Mouse (Mus musculus): ENCODE measurements at regions not wholly inside any gene's neighbourhood (a gene's known extent, or its start where the extent isn't known, plus 50 kb on each side); places are given as distances from the start of the nearest gene placed in this dataset.

DNA sequence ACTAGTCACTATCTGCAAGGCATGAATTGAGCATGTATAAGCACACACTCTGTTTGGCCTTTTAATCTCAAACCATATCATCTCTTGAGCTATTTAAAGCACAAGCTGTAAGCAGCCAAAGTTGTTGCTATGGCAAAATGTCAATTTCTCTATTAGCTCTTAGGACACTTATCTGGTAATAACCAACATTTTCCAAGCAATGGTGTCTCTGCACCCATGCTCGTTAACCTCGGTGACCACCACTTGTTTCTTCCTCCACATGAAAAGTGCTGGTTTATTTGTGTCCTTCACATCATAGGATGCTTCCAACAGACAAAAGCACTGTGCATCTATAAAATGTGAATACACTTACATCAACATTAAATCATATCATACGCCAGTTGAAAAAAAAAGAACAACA is 204.4 kb upstream of the Acvr2a start:
- no peaks in the 10 kb centered on the region for H3K79me2 ChIP-seq (ENCODE audit: control insufficient read depth, insufficient read depth)
- H3ac ChIP-seq (ENCODE audit: control insufficient read depth, insufficient read length) = no peak overlapping the region
- TF ChIP-seq POLR2A (IDR thresholded peaks at IDR 0.05; ENCODE audit: insufficient read length, low read depth) = no peak
- TF ChIP-seq TCF12 (IDR thresholded peaks at IDR 0.05; ENCODE audit: insufficient read depth, poor library complexity, severe bottlenecking) = no peak
- TF ChIP-seq MYOD1 (IDR thresholded peaks at IDR 0.05; ENCODE audit: control insufficient read depth in 1 of 3, insufficient read length in 2 of 3, low read depth in 2 of 3) = no peak
- TF ChIP-seq REST (IDR thresholded peaks at IDR 0.05; ENCODE audit: insufficient read depth, insufficient read length) = no peak
- no peak for TF ChIP-seq MYOG (IDR thresholded peaks at IDR 0.05; ENCODE audit: control insufficient read depth in 1 of 3, insufficient read depth in 1 of 3, insufficient read length in 2 of 3, low read depth in 2 of 3)
- TF ChIP-seq POLR2AphosphoS2 (IDR thresholded peaks at IDR 0.05; ENCODE audit: insufficient read length, low read depth) = no peak
- no peak for TF ChIP-seq E2F4 (IDR thresholded peaks at IDR 0.05; ENCODE audit: insufficient read depth)
- TF ChIP-seq TCF3 (IDR thresholded peaks at IDR 0.05; ENCODE audit: insufficient read length, low read depth) = no peak
- TF ChIP-seq USF1 (IDR thresholded peaks at IDR 0.05; ENCODE audit: low read depth) = no peak
- TF ChIP-seq CEBPB (IDR thresholded peaks at IDR 0.05; ENCODE audit: insufficient read depth, poor library complexity, severe bottlenecking) = no peak
- no peak for TF ChIP-seq MAX (IDR thresholded peaks at IDR 0.05; ENCODE audit: low read depth)
- H3K4me3 ChIP-seq = no peak overlapping the region
- H3K27me3 ChIP-seq (ENCODE audit: control insufficient read depth, insufficient read depth, insufficient read length) = no peaks in the 10 kb centered on the region
- H3K4me2 ChIP-seq (ENCODE audit: low read depth) = no peak overlapping the region
- no peaks in the 10 kb centered on the region for H3K36me3 ChIP-seq (ENCODE audit: control insufficient read depth, insufficient read depth)

DNA sequence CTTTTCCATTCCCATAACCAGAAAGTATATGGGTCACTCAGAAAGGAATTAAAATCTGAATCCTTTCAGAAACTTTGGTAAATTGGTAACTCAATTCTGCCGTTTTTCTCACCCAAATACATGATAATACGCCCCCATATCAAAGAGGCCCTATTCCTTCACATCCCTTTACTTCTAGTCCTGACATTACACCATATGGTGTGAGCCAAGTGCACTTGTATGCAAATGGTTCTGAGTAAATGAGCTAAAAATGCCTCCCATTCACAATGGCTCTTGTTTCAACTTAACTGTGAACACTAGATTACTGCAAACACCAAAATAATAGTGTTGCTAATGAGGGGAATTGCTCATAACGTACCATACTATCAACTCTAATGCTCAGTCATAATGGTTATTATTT is 201.7 kb upstream of the Acvr2a start:
- no peak overlapping the region for H3K4me2 ChIP-seq (ENCODE audit: low read depth)
- H3ac ChIP-seq (ENCODE audit: control insufficient read depth, insufficient read length) = no peak overlapping the region
- no peaks in the 10 kb centered on the region for H3K27me3 ChIP-seq (ENCODE audit: control insufficient read depth, insufficient read depth, insufficient read length)
- TF ChIP-seq MYOD1 (IDR thresholded peaks at IDR 0.05; ENCODE audit: control insufficient read depth in 1 of 3, insufficient read length in 2 of 3, low read depth in 2 of 3) (no peak), SRF (IDR thresholded peaks at IDR 0.05; ENCODE audit: control insufficient read depth, insufficient read length, low read depth) (no peak), E2F4 (IDR thresholded peaks at IDR 0.05; ENCODE audit: insufficient read depth) (no peak)
- H3K36me3 ChIP-seq (ENCODE audit: control insufficient read depth, insufficient read depth) = no peaks in the 10 kb centered on the region
- no peaks in the 10 kb centered on the region for H3K79me2 ChIP-seq (ENCODE audit: control insufficient read depth, insufficient read depth)
- H3K4me3 ChIP-seq = no peak overlapping the region

- H3K79me2 ChIP-seq (ENCODE audit: control insufficient read depth, insufficient read depth) = no peaks in the 10 kb centered on the region
- H3ac ChIP-seq (ENCODE audit: control insufficient read depth, insufficient read length) = no peak overlapping the region
- no peaks in the 10 kb centered on the region for H3K27me3 ChIP-seq (ENCODE audit: control insufficient read depth, insufficient read depth, insufficient read length)
- H3K4me2 ChIP-seq (ENCODE audit: low read depth) = no peak overlapping the region
- no peaks in the 10 kb centered on the region for H3K36me3 ChIP-seq (ENCODE audit: control insufficient read depth, insufficient read depth)
- TF ChIP-seq TCF12 (IDR thresholded peaks at IDR 0.05; ENCODE audit: insufficient read depth, poor library complexity, severe bottlenecking) = no peak
- no peak for TF ChIP-seq SRF (IDR thresholded peaks at IDR 0.05; ENCODE audit: control insufficient read depth, insufficient read length, low read depth)
- TF ChIP-seq POLR2AphosphoS2 (IDR thresholded peaks at IDR 0.05; ENCODE audit: insufficient read length, low read depth) = no peak
- no peak for TF ChIP-seq USF1 (IDR thresholded peaks at IDR 0.05; ENCODE audit: low read depth)
- no peak for TF ChIP-seq CEBPB (IDR thresholded peaks at IDR 0.05; ENCODE audit: insufficient read depth, poor library complexity, severe bottlenecking)
- no peak for TF ChIP-seq REST (IDR thresholded peaks at IDR 0.05; ENCODE audit: insufficient read depth, insufficient read length)
- TF ChIP-seq MAX (IDR thresholded peaks at IDR 0.05; ENCODE audit: low read depth) = no peak
- no peak for TF ChIP-seq POLR2A (IDR thresholded peaks at IDR 0.05; ENCODE audit: insufficient read length, low read depth)
- TF ChIP-seq TCF3 (IDR thresholded peaks at IDR 0.05; ENCODE audit: insufficient read length, low read depth) = no peak
- H3K4me3 ChIP-seq = no peak overlapping the region
Measured at GRCm38 (mm10) chr2:48617141-48617699, 196.7 kb upstream of the Acvr2a start.

GRCm38 (mm10) chr2:48619042-48619441 is 194.9 kb upstream of the Acvr2a start:
- no peak overlapping the region for H3ac ChIP-seq (ENCODE audit: control insufficient read depth, insufficient read length)
- H3K79me2 ChIP-seq (ENCODE audit: control insufficient read depth, insufficient read depth) = no peaks in the 10 kb centered on the region
- no peaks in the 10 kb centered on the region for H3K36me3 ChIP-seq (ENCODE audit: control insufficient read depth, insufficient read depth)
- H3K27me3 ChIP-seq (ENCODE audit: control insufficient read depth, insufficient read depth, insufficient read length) = no peaks in the 10 kb centered on the region
- H3K4me2 ChIP-seq (ENCODE audit: low read depth) = no peak overlapping the region
- no peak overlapping the region for H3K4me3 ChIP-seq
- TF ChIP-seq POLR2AphosphoS2 (IDR thresholded peaks at IDR 0.05; ENCODE audit: insufficient read length, low read depth) (no peak), MAX (IDR thresholded peaks at IDR 0.05; ENCODE audit: low read depth) (no peak), CEBPB (IDR thresholded peaks at IDR 0.05; ENCODE audit: insufficient read depth, poor library complexity, severe bottlenecking) (no peak), SRF (IDR thresholded peaks at IDR 0.05; ENCODE audit: control insufficient read depth, insufficient read length, low read depth) (no peak), REST (IDR thresholded peaks at IDR 0.05; ENCODE audit: insufficient read depth, insufficient read length) (no peak), POLR2A (IDR thresholded peaks at IDR 0.05; ENCODE audit: insufficient read length, low read depth) (no peak), MYOD1 (IDR thresholded peaks at IDR 0.05; ENCODE audit: control insufficient read depth in 1 of 3, insufficient read length in 2 of 3, low read depth in 2 of 3) (no peak), TCF3 (IDR thresholded peaks at IDR 0.05; ENCODE audit: insufficient read length, low read depth) (no peak), MYOG (IDR thresholded peaks at IDR 0.05; ENCODE audit: control insufficient read depth in 1 of 3, insufficient read depth in 1 of 3, insufficient read length in 2 of 3, low read depth in 2 of 3) (no peak), TCF12 (IDR thresholded peaks at IDR 0.05; ENCODE audit: insufficient read depth, poor library complexity, severe bottlenecking) (no peak), E2F4 (IDR thresholded peaks at IDR 0.05; ENCODE audit: insufficient read depth) (no peak)

GRCm38 (mm10) chr2:48620815-48621214 is 193.1 kb upstream of the Acvr2a start:
- Histone ChIP-seq H3K4me2 (ENCODE audit: low read depth) (no peak overlapping the region), H3K27me3 (ENCODE audit: control insufficient read depth, insufficient read depth, insufficient read length) (no peaks in the 10 kb centered on the region), H3K79me2 (ENCODE audit: control insufficient read depth, insufficient read depth) (no peaks in the 10 kb centered on the region), H3ac (ENCODE audit: control insufficient read depth, insufficient read length) (no peak overlapping the region), H3K36me3 (ENCODE audit: control insufficient read depth, insufficient read depth) (no peaks in the 10 kb centered on the region), H3K4me3 (no peak overlapping the region)
- no peak for TF ChIP-seq TCF3 (IDR thresholded peaks at IDR 0.05; ENCODE audit: insufficient read length, low read depth)
- TF ChIP-seq MAX (IDR thresholded peaks at IDR 0.05; ENCODE audit: low read depth) = no peak
- TF ChIP-seq USF1 (IDR thresholded peaks at IDR 0.05; ENCODE audit: low read depth) = no peak
- no peak for TF ChIP-seq MYOD1 (IDR thresholded peaks at IDR 0.05; ENCODE audit: control insufficient read depth in 1 of 3, insufficient read length in 2 of 3, low read depth in 2 of 3)
- TF ChIP-seq POLR2A (IDR thresholded peaks at IDR 0.05; ENCODE audit: insufficient read length, low read depth) = no peak
- TF ChIP-seq MYOG (IDR thresholded peaks at IDR 0.05; ENCODE audit: control insufficient read depth in 1 of 3, insufficient read depth in 1 of 3, insufficient read length in 2 of 3, low read depth in 2 of 3) = no peak
- TF ChIP-seq POLR2AphosphoS2 (IDR thresholded peaks at IDR 0.05; ENCODE audit: insufficient read length, low read depth) = no peak
- no peak for TF ChIP-seq REST (IDR thresholded peaks at IDR 0.05; ENCODE audit: insufficient read depth, insufficient read length)
- TF ChIP-seq TCF12 (IDR thresholded peaks at IDR 0.05; ENCODE audit: insufficient read depth, poor library complexity, severe bottlenecking) = no peak
- no peak for TF ChIP-seq SRF (IDR thresholded peaks at IDR 0.05; ENCODE audit: control insufficient read depth, insufficient read length, low read depth)
- no peak for TF ChIP-seq CEBPB (IDR thresholded peaks at IDR 0.05; ENCODE audit: insufficient read depth, poor library complexity, severe bottlenecking)
- TF ChIP-seq E2F4 (IDR thresholded peaks at IDR 0.05; ENCODE audit: insufficient read depth) = no peak

Data from myocyte (in vitro differentiated cells).